Mouse (Mus musculus) heart, embryonic 12.5 days (tissue): Measurements from ENCODE around the gene Hist1h4d. TPM values are rescaled to one million over a fixed set of nuclear protein-coding genes. Genes with fewer than 3 reads are reported as not detected.
A peak's percentile ranks its signal among the peaks of the same experiment; 100 is the strongest.
"Not testable (repeated sequence)": the region's sequence is repeated elsewhere in the genome, so short reads cannot be mapped to it uniquely, and the experiment has no call there.

Experiments used
- ATAC-seq: fragments of 200-750 bp; cut with Nextera tagmentation; 2 replicates; pipeline ENCODE4 v1.8.0; 2017; ENCODE audit warnings: moderate TSS enrichment, moderate library complexity; ENCODE audit not compliant: insufficient number of reproducible peaks, low FRiP score
- H3K27ac ChIP-seq: fragments of 300-500 bp; sonication (generic); 2 replicates; pipeline ENCODE4 v1.5.1; 2016; ENCODE audit warnings: mild to moderate bottlenecking, moderate library complexity; ENCODE audit not compliant: poor library complexity, severe bottlenecking
- H3K27me3 ChIP-seq: fragments of 300-500 bp; sonication (generic); replicated peaks from 2 replicates; pipeline ENCODE4 v1.6.1; 2016; ENCODE audit warnings: mild to moderate bottlenecking, moderate library complexity
- H3K36me3 ChIP-seq: fragments of 300-500 bp; sonication (generic); 2 replicates; pipeline ENCODE4 v1.6.1; 2016; ENCODE audit warnings: mild to moderate bottlenecking, moderate library complexity
- H3K4me1 ChIP-seq: fragments of 300-500 bp; sonication (generic); replicated peaks from 2 replicates; pipeline ENCODE4 v1.6.1; 2016; ENCODE audit warnings: mild to moderate bottlenecking
- H3K4me2 ChIP-seq: fragments of 300-500 bp; sonication (generic); 2 replicates; pipeline ENCODE4 v1.6.1; 2016; ENCODE audit warnings: mild to moderate bottlenecking, moderate library complexity
- H3K4me3 ChIP-seq: fragments of 300-500 bp; sonication (generic); 2 replicates; pipeline ENCODE4 v1.5.1; 2016; ENCODE audit warnings: mild to moderate bottlenecking
- H3K9ac ChIP-seq: fragments of 300-500 bp; sonication (generic); 2 replicates; pipeline ENCODE4 v1.6.1; 2016; ENCODE audit warnings: mild to moderate bottlenecking, moderate library complexity
- H3K9me3 ChIP-seq: fragments of 300-500 bp; sonication (generic); replicated peaks from 2 replicates; pipeline ENCODE4 v1.6.1; 2016; ENCODE audit warnings: mild to moderate bottlenecking, moderate library complexity
- WGBS: fragments of 180-500 bp; shearing (Covaris S2); methylation state at CpG from one replicate; pipeline ENCODE4 v1.1.7; 2016; 5-methylcytosine and 5-hydroxymethylcytosine counted together
- polyA plus RNA-seq: library from polyadenylated mRNA; unstranded; fragments of >200 nt; fragmentation: Nextera tagmentation; extraction: Ambion mirVana; gene quantifications from 2 replicates; pipeline ENCODE4 v1.2.1, GENCODE M21; 2016

Hist1h4d gene
- polyA plus RNA-seq, 1 experiment from 2014 or later, result 43.5 TPM

DNA sequence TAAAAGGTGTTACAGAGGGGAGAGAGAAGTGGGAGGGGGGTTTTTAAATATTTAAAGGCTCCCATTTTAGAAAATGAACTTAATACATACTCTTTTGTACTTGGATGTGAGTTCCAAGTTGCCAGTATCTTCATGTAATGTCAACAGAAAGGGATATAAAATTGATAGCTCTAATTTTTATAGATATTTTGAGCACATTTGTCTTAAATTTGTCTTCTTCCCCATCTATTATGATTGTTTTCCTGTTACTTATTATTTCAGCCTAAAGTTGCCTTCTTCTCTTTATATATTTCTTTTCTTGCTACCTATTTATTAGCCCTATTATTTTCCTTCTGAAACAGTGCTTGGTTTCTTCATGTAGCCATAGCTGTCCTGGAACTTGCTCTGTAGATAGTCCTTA lies 28.4 kb upstream of the Hist1h4d start, which contains the start of gene Hist1h1d:
Gene Hist1h1d, plus strand, starts transcription at position 301 of the 400 bp plus-strand sequence.
- peaks cover 9% of the 10 kb centered on the region for H3K4me1 ChIP-seq
- H3K27me3 ChIP-seq, result no peaks in the 10 kb centered on the region
- no peaks in the 10 kb centered on the region for H3K36me3 ChIP-seq
- no peaks in the 10 kb centered on the region for H3K9me3 ChIP-seq
- no peak within 1 kb of the TSS for H3K4me3 ChIP-seq
- H3K4me2 ChIP-seq, result peak within 1 kb of the TSS; percentile 7; the same call in 1 of the 2 replicates
- ATAC-seq, result no peak
- H3K27ac ChIP-seq, result peak within 1 kb of the TSS; percentile 99
- no peak within 1 kb of the TSS for H3K9ac ChIP-seq

DNA sequence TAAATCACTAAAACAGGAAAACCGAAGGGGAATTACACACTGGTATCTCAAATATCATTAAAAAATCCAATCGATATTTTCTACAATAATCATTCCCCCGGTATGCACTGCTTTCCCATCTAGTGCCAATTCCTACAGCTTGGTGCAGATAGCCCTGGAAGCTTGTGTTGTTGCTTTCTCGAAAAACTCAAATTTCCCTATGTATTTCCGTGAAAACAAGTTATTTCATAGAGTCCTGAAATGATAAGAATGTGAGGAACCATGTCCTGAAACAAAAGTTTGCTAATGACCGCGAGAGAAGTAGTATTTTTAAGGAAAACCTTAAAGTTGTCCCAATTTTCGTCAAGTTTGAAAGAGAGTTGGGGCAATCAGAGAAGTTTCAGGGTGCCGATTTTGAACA lies 27.0 kb upstream of the Hist1h4d start:
- Histone ChIP-seq H3K4me2 (peak overlapping the region; percentile 100), H3K9ac (peak overlapping the region; percentile 98), H3K9me3 (no peaks in the 10 kb centered on the region), H3K27ac (peak overlapping the region; percentile 99), H3K36me3 (no peaks in the 10 kb centered on the region), H3K4me1 (peaks cover 9% of the 10 kb centered on the region), H3K4me3 (peak overlapping the region; percentile 71), H3K27me3 (no peaks in the 10 kb centered on the region)
- 25% methylated on average over 9 of the region's 9 CpGs for WGBS
- no peak for ATAC-seq

DNA sequence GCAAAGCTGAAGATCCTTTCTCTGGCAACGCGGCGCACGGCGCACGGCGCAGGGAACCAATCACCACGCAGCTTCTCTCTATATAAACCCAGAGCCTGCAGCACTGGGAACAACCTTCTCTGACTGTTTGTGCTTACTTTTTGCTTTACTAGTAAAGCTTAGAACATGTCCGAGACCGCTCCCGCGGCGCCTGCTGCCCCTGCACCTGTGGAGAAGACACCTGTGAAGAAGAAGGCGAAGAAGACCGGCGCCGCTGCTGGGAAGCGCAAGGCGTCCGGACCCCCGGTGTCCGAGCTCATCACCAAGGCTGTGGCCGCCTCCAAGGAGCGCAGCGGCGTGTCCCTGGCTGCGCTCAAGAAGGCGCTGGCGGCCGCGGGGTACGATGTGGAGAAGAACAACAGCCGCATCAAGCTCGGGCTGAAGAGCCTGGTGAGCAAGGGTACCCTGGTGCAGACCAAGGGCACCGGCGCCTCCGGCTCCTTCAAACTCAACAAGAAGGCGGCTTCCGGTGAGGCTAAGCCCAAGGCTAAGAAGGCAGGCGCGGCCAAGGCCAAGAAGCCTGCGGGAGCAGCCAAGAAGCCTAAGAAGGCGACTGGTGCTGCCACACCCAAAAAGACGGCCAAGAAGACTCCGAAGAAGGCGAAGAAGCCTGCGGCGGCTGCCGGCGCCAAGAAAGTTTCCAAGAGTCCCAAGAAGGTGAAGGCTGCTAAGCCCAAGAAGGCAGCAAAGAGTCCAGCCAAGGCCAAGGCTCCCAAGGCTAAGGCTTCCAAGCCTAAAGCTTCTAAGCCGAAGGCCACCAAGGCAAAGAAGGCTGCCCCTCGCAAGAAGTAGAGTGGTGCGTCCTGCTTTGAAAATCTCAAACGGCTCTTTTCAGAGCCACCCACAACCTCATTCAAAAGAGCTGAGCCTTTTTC lies 26.2 kb upstream of the Hist1h4d start:
- peak; percentile 86 for ATAC-seq
- no peaks in the 10 kb centered on the region for H3K36me3 ChIP-seq
- no peaks in the 10 kb centered on the region for H3K9me3 ChIP-seq
- no peaks in the 10 kb centered on the region for H3K27me3 ChIP-seq
- peak overlapping the region; percentile 99 for H3K27ac ChIP-seq
- H3K4me1 ChIP-seq, result peaks cover 9% of the 10 kb centered on the region
- peak overlapping the region; percentile 71 for H3K4me3 ChIP-seq
- WGBS, result under 1% methylated on average over 54 of the region's 54 CpGs
- H3K4me2 ChIP-seq, result peak overlapping the region; percentile 100
- H3K9ac ChIP-seq, result peak overlapping the region; percentile 98

DNA sequence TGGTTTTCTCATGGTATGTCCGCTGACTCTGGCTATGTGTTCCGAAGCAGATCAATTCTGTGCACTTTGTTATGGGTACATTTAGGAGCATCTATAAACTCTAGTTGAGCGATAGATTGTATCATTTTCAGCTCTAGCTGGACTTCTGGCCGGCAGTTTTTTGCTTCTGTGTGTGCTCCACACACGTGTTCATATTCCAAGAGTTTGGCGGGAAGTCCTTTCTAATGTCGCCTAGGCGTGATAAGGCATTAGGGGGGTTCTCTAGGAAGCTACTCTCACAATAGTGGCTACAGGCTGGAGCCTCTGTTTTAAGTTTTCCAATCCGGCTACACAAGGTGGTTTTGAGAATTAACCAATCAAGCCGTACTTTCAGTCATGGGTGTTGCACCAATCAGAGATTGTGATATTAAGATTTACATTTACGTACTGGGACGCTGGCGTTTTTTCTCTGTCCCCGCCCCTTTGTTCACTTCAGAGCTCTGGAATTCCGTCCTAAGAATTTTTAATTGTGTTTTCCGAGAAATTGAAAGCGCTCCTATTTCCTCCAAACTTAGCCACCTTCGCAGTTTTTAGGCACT lies 25.5 kb upstream of the Hist1h4d start:
- under 1% methylated on average over 18 of the region's 18 CpGs for WGBS
- peak overlapping the region; percentile 99 for H3K27ac ChIP-seq
- H3K36me3 ChIP-seq, result no peaks in the 10 kb centered on the region
- peaks cover 5% of the 10 kb centered on the region; the same call in 1 of the 2 replicates for H3K4me1 ChIP-seq
- no peaks in the 10 kb centered on the region for H3K27me3 ChIP-seq
- no peaks in the 10 kb centered on the region for H3K9me3 ChIP-seq
- peak overlapping the region; percentile 98 for H3K9ac ChIP-seq
- H3K4me2 ChIP-seq, result peak overlapping the region; percentile 100
- ATAC-seq, result peak; percentile 69
- peak overlapping the region; percentile 71 for H3K4me3 ChIP-seq

DNA sequence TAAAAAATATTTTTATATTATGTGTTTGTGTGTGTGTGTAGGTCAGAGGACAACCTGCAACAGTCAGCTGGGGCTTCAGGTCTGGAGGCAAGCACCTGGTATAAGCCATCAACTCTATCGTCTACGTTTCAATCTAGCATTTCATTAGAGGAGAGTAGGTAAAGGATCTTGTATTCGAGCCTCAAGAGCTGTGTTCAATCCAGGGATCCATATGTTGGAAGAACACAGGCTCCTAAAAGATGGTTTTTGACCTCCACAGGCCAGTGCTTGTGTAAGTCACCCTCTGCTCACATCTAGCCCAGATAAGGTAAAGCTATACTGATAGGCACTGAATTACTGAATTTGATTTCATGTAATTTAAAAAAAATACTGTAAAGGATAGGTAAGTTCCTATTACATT lies 24.5 kb upstream of the Hist1h4d start:
- no peak overlapping the region for H3K9ac ChIP-seq
- H3K27me3 ChIP-seq, result no peaks in the 10 kb centered on the region
- H3K9me3 ChIP-seq, result no peaks in the 10 kb centered on the region
- no peak overlapping the region for H3K4me3 ChIP-seq
- peak overlapping the region; percentile 34; the same call in 1 of the 2 replicates for H3K4me2 ChIP-seq
- H3K4me1 ChIP-seq, result peaks cover 5% of the 10 kb centered on the region; the same call in 1 of the 2 replicates
- no peaks in the 10 kb centered on the region for H3K36me3 ChIP-seq
- WGBS, result 71% methylated on average over 3 of the region's 3 CpGs
- peak overlapping the region; percentile 43; the same call in 1 of the 2 replicates for H3K27ac ChIP-seq
- no peak for ATAC-seq

DNA sequence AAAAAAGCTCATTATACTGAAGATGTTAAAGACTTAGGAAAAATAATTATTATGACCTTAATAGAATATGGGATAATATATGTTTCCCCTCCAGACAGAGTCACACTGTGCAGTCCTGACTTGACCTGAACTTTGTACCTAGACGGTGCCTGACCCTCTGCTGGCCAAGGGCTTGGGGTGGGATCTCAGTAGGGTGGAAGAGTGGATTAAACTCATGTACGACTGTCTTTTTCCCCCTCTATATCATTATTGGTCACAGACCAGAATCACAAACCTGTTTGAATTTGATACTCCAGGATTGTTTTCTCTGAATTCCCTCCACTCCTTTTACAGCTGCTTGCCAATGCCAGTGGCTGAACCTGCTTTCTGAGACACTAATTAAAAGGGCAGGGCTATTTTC lies 20.7 kb upstream of the Hist1h4d start:
- peak overlapping the region; percentile 38; the same call in 1 of the 2 replicates for H3K27ac ChIP-seq
- ATAC-seq, result not testable (repeated sequence)

DNA sequence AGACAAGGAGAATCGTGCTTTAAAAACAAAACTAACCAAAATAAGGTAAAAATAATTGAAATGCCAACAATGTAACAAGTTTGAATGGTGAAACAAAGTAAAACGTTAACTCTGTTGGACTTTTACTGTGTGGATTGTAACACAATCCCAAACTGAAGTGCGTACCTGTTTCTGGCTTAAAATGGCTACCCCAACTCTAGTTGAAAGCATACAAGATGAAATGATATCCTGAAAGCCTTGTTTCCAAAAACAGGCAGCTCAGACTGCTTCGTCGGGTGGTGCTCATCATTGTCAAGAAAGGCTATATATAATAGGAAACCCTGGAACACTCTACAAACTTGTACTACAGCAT lies 19.9 kb upstream of the Hist1h4d start:
- not testable (repeated sequence) for H3K4me1 ChIP-seq, H3K9me3 ChIP-seq, ATAC-seq, H3K27me3 ChIP-seq, H3K36me3 ChIP-seq
- WGBS, result 0% methylated on average over 2 of the region's 5 CpGs
- H3K4me2 ChIP-seq, result peak overlapping the region; percentile 78
- H3K4me3 ChIP-seq, result peak overlapping the region; percentile 52
- H3K9ac ChIP-seq, result peak overlapping the region; percentile 73
- H3K27ac ChIP-seq, result peak overlapping the region; percentile 98

More for the DNA sequence above, 20.7 kb upstream of the Hist1h4d start:
- not testable (repeated sequence) for H3K9me3 ChIP-seq, H3K4me3 ChIP-seq, H3K9ac ChIP-seq, H3K4me1 ChIP-seq, H3K27me3 ChIP-seq, H3K36me3 ChIP-seq
- H3K4me2 ChIP-seq, result peak overlapping the region; percentile 40
- WGBS, result 38% methylated on average over 2 of the region's 2 CpGs

DNA sequence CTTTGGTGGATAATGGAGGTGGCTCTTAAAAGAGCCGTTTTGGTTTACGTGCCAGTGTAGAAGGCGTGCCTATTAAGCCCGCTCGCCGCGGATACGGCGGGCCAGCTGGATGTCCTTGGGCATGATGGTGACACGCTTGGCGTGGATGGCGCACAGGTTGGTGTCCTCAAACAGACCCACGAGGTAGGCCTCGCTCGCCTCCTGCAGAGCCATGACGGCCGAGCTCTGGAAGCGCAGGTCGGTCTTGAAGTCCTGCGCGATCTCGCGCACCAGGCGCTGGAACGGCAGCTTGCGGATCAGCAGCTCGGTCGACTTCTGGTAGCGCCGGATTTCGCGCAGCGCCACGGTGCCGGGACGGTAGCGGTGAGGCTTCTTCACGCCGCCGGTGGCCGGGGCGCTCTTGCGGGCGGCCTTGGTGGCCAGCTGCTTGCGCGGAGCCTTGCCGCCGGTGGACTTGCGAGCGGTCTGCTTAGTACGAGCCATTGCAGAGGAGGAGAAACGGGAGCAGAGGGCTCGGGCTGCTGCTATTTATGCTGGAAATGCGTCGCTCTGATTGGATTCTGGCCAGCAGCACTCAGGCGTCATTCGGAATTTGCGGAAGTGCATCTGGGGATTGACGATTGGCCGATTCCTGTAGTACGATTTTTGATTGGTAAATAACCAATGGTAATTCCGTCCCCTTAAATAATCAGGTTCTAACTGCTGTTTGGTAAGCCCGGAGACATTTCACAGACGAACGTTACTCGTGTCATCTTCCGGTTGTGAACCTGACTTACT lies 19.3 kb upstream of the Hist1h4d start, which contains the start of gene Hist1h3e:
Gene Hist1h3e, minus strand, starts transcription at position 487 of the 777 bp plus-strand sequence.
- H3K4me1 ChIP-seq, H3K27me3 ChIP-seq, H3K36me3 ChIP-seq, H3K9me3 ChIP-seq: not testable (repeated sequence)
- under 1% methylated on average over 67 of the region's 67 CpGs for WGBS
- Histone ChIP-seq H3K27ac (peak within 1 kb of the TSS; percentile 98), H3K4me2 (peak within 1 kb of the TSS; percentile 78), H3K9ac (peak within 1 kb of the TSS; percentile 73), H3K4me3 (peak within 1 kb of the TSS; percentile 52)
- peak; percentile 93 for ATAC-seq

DNA sequence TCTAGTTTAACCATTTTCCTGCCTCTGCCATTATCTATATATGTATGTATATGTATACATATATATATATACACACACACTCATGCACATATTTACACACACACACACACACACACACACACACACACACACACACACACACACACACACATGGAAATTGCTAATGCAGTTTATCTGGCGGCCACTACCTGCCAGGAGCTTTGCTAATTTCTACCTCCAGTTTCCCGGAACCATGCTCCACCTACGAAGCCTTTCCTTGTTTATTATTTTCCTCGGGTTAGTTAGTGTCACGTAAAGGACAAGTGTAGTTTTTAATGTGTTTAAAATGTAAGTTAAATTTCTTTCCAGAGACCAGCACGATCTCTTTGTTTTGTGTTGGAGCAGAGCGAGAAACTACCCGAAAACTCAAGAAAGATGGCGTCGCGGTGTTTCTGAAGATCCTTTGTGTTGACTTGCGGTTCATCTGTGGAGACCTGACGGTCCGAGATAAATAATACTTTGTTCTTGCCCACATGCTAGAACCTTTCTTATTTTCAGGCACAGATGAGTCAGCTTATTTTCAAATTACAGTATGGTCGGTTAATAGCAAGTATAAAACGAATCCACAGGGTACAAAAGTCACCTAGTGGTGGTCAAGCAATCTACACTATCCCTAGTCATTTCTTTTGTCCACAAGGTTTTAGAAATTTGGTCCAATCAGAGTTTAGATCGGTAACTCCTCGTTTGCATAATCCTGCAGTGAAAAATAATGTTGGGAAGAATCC lies 18.5 kb upstream of the Hist1h4d start:
- Histone ChIP-seq H3K9me3 (no peaks in the 10 kb centered on the region), H3K4me3 (peak overlapping the region; percentile 52), H3K9ac (peak overlapping the region; percentile 62; the same call in 1 of the 2 replicates), H3K4me1 (no peaks in the 10 kb centered on the region), H3K27me3 (no peaks in the 10 kb centered on the region), H3K27ac (peak overlapping the region; percentile 98), H3K4me2 (peak overlapping the region; percentile 78), H3K36me3 (no peaks in the 10 kb centered on the region)
- peak; percentile 56 for ATAC-seq
- 6% methylated on average over 18 of the region's 18 CpGs for WGBS

DNA sequence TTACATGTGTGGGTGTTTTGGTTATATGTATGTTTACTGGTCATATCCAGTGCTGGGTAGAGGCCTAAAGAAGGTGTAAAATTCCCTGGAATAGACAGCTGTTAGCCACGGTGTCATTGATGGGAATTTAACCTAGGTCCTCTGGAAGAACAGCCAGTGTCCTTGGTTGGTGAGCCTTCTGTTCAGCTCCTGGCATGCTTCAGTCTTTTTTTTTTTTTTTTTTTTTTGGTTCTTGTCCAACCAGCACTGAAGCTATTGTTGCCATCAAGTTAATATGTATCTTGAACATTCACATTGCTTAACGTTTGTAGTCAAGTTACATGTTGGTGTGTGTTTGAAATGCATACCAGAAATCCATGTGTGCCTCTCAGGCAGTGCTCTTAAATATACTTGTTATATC lies 16.9 kb upstream of the Hist1h4d start:
- ATAC-seq, result no peak
- Histone ChIP-seq H3K27me3 (no peaks in the 10 kb centered on the region), H3K9me3 (no peaks in the 10 kb centered on the region), H3K4me2 (no peak overlapping the region), H3K9ac (no peak overlapping the region), H3K36me3 (no peaks in the 10 kb centered on the region), H3K4me1 (no peaks in the 10 kb centered on the region), H3K27ac (no peak overlapping the region), H3K4me3 (no peak overlapping the region)
- WGBS, result 91% methylated on average over 2 of the region's 2 CpGs
